Mouse (Mus musculus): ENCODE measurements around the gene Ly6g6d.

The Ly6g6d gene

DNA sequence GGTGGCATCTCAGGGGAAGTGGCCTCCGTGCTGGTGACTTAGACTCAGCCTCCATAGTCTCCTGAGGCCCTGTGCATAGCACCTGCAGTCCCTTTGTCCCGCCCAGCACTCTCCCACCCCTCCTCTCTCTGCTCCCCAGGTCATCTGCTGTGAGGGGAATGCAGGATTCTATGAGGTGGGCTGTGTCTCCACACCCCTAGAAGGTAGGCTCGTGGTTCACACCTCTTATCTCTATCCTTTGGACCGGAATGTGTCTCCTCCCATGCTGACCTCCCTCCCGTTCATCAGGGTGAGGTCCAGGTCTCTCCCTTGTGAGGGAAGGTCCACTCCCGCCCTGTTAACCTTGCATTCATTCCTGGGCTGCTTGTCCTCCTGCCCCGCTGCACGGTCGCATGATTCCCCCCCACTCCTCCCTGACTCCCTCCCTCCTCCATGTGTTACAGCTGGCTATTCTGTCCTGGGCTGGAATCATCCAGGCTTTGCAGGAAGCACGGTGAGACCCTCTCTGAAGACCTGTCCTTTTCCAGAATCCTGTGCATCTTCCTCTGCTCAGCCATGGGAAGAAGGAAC is 22.4 kb upstream of the Ly6g6d start:
- DNase-seq (ENCODE audit: low spot score in 2 of 2), result no peak

DNA sequence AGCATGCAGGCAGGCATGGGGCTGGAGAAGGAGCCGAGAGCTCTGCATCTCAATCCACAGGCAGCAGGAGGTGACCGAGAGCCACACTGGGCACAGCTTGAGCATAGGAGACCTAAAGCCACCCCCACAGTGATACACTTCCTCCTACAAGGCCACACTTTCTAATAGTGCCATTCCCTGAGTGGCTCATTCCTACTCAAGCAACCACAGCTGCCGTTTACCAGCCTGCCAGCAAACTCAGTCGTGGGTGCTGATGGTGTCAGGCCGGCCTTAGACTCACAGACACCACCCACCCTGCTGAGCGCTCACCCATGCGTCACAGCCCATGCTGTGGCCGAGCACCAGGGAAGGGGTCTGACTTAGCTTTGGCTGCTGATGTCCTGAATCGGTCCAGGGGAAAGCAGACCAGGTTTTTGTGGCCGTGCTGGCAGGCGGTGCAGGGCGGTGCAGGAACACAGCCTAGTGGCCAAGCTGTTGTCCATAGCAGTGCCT is 19.3 kb upstream of the Ly6g6d start:
- DNase-seq (ENCODE audit: low spot score in 2 of 2), result peak in 1 of 2 experiments; percentile 45

DNA sequence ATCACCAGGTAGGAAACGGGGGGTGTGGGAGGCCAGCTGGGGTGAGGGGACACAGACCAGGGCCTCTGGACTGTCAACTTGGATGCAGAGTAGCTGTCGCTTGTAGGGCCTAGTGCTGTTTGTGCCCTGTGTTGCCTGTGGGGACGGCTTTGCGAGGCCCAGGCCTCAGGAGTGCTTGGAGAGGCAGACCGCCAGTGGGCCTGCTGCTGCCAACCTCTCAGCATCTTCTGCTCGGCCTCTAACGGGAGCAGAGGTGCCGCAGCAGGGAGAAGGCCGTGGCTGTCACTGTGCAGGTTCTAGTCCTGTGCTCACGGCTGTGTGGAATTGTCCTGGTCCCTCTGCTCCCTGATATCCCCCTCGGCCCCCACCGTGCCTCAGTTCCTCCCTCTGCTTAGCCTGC is 18.7 kb upstream of the Ly6g6d start:
- no peak for DNase-seq (ENCODE audit: low spot score in 2 of 2)

DNA sequence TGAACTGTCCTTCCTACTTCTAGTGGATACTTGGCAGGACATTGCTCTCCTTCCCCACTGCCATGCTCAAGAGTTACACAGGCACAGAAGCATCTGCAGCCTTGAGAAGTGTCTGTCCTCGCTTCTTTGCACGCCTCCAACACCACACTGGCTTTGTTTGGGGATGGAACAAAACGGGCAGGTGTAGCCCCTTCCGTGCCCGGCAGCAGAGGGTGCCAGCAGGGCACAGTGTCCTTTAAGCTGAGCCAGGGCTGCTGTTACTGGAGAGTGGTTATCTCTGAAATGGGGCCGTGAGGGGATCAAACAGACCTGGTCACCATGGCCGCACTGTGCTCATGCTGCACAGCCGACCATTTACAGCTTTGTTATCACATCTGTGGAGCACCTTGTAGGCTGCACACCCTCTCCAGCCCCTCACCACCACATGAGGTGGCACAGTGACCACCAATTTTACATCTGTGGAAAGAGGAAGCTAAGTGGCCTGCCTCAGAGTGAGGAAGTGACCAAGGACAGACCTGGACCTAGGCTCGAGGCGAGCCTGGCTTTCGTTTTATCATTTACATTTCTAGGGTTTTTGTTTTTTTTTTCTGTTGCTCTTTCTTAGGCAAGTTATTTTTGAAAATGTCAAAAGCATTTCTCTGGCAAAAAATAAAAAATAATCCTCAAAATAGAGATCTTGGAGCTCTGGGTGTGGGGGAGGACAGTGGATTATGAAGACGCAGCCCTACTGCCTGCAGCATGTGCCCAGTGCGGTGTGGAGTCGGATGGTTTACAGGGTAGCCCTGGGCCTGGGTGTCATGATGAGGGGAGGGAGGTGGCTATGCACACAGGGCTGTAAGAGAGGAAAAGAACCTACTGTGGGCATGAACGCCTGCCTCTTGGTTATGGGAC is 16.9 kb upstream of the Ly6g6d start:
- no peak for DNase-seq (ENCODE audit: low spot score in 2 of 2)

DNA sequence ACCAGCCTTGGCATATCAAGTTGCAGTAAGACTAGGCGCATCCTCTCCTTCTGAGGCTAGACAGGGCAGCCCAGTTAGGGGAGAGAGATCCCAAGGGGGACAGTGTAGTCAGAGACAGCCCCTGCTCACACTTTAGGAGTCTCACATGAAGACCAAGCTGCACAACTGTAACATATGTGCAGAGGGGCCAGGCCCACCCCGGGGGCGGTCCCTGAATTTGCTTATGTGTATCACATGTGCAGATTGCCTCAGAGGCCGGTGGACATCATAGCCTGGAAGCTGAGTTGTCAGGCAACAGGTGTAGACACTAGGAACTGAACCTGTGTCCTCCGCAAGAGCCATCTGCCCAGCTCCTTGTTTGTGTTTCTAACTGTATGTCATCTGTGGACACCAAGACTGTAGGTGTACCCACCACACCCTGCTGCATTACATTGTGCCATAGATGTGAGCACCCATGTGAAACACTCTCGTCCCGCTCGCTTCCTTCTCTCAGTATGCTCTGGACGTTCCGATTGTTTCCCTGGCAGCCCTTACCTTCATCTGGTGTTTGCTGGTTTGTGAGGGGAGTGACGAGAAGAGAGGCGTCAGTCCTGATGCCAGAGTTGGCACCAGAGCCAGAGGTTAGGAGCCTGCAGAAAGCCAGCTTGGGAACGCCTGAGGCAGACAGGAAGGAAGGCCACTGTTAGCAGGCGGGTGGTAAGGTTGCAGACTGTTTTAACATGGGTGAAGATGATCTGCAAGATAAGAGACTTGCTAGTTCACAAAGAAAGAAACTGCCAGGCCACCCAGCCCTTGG is 14.7 kb upstream of the Ly6g6d start:
- no peak for DNase-seq (ENCODE audit: low spot score in 2 of 2)

DNA sequence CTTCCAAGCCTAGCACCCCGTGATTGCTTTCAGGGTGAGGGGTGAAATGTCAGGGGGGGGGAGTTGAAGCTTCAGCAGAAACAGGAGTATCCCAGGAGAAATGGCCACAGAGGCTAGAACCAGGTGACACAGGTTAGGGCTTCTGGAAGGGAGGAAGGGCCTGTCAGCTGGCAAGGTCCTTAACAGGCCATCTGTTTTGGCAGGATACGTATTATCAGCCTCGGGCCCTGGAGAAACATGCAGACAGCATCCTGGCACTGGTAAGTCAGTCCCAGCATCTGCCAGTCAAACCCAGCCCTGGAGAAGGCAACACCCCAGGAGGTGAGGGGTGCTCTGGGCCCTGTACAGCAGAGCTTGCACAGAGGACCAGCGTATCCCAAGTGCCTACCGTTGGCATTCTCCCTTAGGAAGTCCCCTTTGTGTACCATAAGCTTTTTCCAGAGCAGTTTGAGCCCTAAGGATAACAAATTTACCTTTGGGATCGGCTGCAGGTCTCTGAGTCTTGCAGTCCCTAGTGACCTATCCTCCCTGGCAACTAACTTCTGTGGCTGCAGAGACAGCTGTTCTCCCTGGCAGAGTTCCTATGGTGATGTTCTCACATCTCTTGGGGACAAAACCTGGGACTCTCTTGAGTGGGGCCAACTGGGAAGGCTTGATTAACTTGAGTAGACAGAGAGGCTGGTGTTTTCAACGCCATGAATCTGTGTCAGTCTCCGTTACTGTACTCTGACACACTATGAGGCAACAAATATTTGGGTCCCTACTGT is 12.5 kb upstream of the Ly6g6d start:
- peak; percentile 29 to 33 for DNase-seq (ENCODE audit: low spot score in 2 of 2)

DNA sequence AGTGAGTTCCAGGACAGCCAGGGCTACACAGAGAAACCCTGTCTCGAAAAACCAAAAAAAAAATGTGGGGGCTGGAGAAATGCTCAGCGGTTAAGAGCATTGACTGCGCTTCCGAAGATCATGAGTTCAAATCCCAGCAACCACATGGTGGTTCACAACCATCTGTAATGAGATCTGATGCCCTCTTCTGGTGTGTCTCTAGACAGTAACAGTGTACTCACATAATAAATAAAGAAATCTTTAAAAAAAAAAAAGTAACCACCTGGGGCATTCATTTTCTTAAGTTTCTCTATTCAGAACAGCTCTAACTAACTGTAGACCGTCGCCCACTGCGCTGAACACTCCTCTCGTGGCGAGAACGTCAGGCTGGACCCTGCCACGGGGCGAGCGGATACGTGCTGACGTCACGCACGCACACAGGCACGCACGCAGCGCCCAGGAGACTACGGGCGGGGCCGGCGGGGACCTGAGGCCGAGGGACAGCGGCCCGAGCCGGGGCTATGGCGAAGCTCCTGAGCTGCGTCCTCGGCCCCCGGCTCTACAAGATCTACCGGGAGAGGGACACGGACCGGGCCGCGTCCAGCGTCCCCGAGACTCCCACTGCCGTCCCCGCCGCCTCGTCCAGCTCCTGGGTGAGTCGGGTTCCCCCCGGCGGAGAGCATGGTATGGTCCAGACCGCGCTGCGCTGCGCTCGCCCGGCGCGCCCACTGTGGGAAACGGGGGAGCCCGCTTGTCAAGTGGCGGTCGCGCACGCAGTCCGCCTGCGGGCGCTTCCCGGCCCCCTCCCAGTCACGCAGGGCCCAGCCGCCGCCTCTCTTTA is 11.2 kb upstream of the Ly6g6d start, which contains the start of gene Abhd16a:
Gene Abhd16a (plus strand): TSS at position 439 of the 820 bp plus-strand sequence.
- DNase-seq (ENCODE audit: low spot score in 2 of 2), result peak; percentile 86 to 94

DNA sequence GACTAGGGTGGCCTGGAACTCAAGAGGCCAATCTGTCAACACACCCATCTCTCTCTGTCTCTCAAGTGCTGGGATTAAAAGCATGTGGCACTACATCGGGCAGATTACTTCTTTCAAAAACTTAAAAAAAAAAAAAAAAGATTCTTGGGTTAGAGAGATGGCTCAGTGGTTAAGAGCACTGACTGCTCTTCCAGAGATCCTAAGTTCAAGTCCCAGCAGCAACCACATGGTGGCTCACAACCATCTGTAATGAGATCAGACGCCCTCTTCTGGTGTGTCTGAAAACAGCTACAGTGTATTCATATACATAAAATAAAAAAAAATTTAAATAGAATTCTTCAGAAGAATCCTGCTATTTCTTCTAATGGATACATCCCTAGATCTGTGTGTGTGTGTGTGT is 10.3 kb upstream of the Ly6g6d start:
- no peak for DNase-seq (ENCODE audit: low spot score in 2 of 2)

DNA sequence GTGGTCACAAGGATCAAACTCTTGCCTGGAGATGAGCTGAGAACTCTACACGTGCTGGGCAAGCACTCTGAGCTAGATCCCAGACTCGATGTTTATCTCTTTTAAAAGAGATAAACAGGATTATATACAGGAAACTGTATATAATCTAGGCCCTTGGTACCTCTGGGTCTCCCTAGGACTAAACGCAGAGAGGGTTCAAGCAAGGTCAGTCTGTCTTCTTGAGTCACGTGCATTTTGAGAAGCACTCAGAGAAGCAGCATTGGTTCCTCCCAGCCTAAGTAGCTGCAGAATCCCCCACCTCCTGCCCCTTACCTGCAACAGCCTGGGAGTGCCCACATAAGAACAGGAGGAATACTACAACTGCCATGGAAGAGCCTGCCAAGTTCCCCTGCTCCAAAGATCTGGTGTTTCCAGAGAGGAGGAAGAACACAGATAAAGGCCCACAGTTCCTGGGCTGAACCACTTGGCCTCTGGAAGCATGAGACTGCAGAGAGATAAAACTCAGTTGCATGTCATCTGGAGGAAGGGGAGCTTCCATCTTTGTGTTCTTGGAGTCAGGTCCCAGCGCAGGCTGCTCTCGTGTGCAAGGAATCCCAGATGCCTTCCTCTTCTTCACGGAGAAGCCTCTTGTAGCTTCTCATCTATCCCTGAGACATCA is 7.5 kb upstream of the Ly6g6d start, which contains the start of gene Ly6g6f:
Gene Ly6g6f (minus strand): TSS at position 403 of the 658 bp plus-strand sequence.
- no peak for DNase-seq (ENCODE audit: low spot score in 2 of 2)

DNA sequence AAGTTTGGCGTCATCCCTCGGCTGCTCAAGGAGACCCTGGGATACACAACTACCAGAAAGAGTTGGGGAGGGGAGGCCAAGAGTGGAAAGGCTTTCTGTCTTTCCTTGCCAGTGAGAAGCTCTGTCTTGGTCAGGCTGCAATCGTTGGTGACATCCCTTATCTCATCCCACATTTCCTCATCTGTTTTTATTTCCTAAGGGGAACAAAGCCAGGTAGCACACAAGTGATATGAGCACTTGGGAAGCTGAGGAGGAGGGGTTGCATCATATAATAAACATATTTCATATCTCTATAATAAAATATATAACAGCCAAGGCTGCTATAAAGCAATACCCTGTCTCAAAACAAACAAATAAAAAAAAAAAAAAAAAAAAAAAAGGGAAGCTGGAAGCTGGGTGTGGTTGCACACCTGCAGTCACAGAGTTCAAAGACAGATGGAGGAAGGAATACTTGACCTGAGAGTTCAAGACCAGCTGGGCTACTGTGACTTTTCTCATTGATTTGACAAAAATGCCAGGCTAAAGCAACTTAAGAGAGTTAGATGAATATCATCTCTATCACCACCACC is 6.1 kb upstream of the Ly6g6d start:
- DNase-seq (ENCODE audit: low spot score in 2 of 2), result no peak

DNA sequence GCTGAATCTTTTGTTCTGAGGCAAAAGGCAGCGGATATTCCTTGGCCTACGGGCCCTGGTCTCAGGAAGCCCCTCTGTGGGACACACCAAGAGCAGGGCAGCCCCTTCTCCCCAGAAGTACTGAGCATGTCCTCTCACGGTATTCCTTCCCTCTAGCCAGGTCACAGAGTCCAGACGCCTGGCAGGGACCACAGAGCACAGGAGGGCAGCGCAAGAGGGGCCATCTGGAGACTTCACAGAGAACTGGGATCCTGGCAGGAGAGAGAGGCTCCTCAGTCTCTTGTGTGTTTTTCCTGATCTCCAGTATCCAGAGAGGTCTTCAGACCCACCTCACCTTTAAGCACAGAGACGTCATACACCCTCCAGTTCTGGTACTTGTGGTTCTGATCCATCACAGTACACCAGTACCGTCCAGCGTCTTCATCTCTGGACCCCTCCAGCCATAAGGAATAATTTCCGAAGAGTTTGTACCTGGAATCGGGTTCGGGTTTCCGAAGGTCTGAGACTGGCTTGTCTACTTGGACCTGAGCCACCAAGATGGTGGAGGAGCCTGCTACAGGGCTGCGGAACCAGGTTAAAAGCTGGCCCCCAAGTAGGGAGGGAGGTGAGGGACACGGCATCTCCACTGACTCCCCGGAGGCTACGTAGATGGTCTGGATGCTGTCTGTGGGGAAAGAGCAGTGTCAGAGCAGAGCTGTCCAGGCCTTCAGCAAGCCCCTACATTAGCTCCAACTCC is 5.1 kb upstream of the Ly6g6d start:
- DNase-seq (ENCODE audit: low spot score in 2 of 2), result no peak

DNA sequence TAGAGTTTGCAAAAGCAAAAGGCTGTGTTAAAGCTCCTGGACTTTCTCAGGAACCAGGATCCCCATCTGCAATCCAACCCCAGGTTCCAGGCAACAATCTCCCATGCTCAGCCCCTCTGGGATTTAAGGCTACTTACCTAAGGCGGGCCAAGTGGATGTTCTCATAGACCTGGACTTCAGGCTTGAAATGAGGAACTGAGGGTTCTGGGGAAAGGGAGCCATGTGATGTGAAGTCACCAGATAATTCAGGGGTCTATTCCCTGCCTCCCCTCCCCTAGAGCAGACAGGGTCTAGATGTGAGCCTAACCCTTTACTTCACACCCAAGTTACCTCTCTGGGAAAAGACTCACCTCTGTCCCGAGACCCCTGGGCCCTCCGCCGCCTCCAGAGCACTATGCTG is 2.8 kb upstream of the Ly6g6d start:
- no peak for DNase-seq (ENCODE audit: low spot score in 2 of 2)

DNA sequence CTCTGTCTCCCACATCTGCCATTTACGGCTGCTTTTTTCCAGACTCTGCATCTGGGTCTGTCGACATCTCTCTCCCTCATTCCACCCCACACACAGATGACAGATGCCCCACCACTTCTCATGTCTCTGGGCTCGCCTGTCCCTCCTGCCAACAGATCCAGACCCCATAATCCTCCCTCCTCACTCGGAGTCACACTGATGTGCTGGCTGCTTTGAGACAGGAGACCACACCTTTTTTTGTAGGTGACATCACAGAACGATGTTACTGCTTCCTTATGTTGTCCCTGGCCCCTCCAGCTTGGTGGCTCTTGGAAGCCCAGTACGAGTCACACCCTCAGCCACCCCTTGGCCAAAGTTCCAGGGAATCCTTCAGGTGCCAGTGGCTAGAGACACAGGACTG is 2.4 kb upstream of the Ly6g6d start:
- no peak for DNase-seq (ENCODE audit: low spot score in 2 of 2)

DNA sequence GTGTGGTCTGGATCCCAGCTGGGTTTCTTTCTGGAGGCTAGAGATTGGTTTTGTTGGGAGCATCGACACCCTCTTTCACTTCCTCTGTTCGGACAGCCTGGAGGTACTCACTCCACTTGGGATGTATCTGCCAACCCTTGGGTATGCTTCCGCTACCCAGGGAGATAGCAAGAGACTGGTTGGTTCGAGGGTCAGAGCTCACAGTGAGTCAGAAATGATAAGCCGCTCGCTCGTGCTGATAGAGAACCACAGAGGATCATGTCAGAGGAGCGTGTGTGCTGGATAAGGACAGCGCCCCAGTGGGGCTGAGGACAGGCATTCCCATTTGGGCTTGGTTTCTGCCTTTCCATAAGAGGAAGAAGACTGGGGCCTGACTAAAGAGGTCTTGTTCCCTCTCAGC is 1.9 kb upstream of the Ly6g6d start:
- DNase-seq (ENCODE audit: low spot score in 2 of 2), result no peak

DNA sequence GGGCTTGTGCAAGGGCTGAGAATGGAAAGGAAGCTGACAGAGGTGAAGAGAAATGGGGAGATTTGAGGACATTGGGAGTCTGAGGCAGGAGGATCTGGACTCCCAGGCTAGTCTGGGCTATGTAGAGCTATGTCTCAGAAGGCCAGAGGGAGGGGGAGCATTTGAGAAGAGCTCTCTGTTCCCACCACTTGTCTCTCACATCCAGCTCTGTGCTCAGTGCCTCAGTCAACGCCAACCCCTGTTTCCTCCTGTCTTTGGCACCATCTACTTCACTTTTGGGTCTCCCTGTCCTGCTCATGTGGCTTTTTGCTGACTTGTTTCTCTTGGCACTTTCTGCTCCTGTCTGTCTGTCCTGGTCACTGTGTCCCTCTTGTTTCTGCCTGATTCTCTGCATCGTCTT is 580 bp downstream of the Ly6g6d start:
- DNase-seq (ENCODE audit: low spot score in 2 of 2), result no peak

DNA sequence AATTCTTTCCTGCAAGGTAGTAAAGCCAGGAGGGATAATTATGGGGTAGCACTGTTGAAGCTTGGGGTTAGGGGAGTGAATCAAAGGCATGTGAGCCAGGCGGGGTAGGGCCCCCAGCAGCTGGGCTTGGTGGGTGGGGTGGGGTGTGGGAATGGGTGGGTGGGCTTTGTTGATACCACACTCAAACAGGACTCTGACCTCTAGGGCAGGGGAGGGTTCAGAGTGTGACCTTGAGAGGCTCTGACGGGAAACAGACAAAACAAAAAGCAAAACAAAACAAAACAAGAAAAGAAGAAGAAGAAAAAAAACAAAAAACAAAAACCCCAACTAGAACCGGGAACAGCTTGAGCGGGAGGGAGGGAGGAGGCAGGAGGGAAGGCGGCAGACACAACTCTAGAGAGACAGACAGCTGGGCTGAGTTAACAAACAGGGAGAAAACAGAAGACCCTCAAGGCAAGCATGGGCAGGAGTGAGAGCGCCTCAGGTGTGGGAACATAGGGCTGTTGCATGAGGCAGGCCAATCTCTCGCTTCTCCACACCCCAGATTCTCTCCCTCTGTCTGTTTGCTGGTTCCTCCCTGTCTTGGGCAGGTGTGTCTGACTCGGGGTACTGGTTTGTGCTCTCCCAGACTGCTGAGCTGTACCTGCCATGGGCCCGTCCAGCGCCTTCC is 1.2 kb downstream of the Ly6g6d start, which contains the start of gene Ly6g6e:
Gene Ly6g6e (plus strand): TSS at position 396 of the 670 bp plus-strand sequence.
- no peak for DNase-seq (ENCODE audit: low spot score in 2 of 2)

DNA sequence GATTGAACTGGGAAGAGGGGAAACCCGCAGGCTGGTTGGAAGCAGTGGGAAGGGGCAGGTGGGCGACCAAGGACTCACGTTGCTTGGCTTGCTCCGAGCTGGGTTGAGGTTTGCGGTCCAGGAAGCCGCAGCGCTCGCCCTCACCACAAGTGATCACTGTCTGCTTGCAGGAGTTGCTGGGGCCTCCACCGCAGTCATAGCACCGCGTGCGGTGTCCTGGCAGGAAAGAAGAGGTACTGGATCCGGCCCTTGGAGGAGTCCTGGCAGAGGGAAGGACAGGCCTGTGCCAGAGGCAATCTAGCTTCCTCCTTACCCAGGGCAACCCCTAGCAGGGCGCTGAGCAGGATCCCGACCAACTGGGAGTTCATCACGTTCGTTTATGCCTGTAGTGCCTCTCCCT is 3.8 kb downstream of the Ly6g6d start:
- DNase-seq (ENCODE audit: low spot score in 2 of 2), result no peak

DNA sequence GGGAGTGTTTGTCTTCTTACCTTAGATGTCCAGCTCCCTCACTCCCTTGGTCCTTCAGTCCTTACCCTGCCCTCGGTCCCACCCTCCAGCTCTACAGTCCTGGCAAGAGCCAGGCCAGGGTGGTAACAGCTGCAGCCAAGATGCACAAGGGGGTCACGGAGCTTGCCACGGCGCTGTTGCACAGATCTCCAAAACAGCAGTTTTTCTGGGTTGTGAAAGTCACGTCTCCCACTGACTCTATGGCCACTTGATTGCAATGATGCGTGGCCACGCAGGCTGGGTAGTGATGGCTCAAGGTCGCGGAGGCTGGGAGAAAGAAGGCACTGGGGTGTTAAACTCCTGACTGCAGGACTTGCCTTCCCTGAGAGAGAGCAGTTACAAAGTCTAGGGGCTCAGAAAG is 6.4 kb downstream of the Ly6g6d start:
- no peak for DNase-seq (ENCODE audit: low spot score in 2 of 2)
